ENCODE assay signal across 17 mouse cellular contexts in the genomic region with DNA sequence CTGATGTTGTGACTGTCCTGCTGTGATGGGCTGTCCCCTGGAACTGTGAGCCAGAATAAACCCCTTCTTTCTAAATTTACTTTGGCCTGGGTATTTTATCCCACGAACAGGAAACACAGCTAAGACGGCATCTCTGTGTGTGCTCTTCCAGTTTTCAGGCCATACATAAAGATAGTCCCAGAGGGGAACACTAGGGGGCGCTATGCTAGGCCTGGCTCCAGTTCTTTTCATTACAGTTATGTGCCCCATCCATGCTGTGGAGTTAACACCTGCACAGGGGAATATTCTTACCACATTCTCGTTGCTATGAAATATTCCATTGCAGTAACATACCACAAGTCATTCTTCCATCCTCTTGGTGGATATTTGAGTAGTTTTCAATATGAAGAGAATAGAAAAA.
A peak's percentile ranks its signal among the peaks of the same experiment; 100 is the strongest.
DNase-seq lines count a peak whose midpoint lies in the region; ATAC-seq and TF ChIP-seq lines count a peak whose summit lies in the region.
"Had no signal": no experiment of that assay in that cellular context is flagged by ENCODE, and none has a peak within 500 bp of the region (broad histone marks: within the 10 kb centered on the region; RNA-seq: fewer than 3 reads in every experiment).

No protein-coding gene starts in this region.

- TF ChIP-seq POLR2A in liver, adult 2 months (IDR thresholded peaks at IDR 0.05; ENCODE audit: extremely low read depth, insufficient read depth, low read length), result no peak

- H3K27me3 ChIP-seq in liver, adult 2 months (ENCODE audit: control insufficient read depth, insufficient read depth, low read length), result no peaks in the 10 kb centered on the region
- H3K27me3 ChIP-seq in liver, embryonic 11.5 days (replicated peaks; ENCODE audit: control insufficient read depth, insufficient read depth, low read length), result no peaks in the 10 kb centered on the region
- H3K27me3 ChIP-seq: embryonic facial prominence, embryonic 12.5 days had no signal

- TF ChIP-seq CTCF in liver, adult 2 months (IDR thresholded peaks at IDR 0.05; ENCODE audit: low read depth, low read length), result peak; percentile 28; the same call in 1 of the 2 replicates

- no peaks in the 10 kb centered on the region for H3K36me3 ChIP-seq in liver, adult 2 months (ENCODE audit: control insufficient read depth, insufficient read depth, low read length)
- H3K36me3 ChIP-seq in liver, embryonic 11.5 days (ENCODE audit: control insufficient read depth, insufficient read depth, low read length), result no peaks in the 10 kb centered on the region
- H3K36me3 ChIP-seq: embryonic facial prominence, embryonic 12.5 days had no signal

- no peaks in the 10 kb centered on the region for H3K4me1 ChIP-seq in liver, adult 2 months (ENCODE audit: control insufficient read depth, insufficient read depth, low read length)
- H3K4me1 ChIP-seq in liver, embryonic 11.5 days (replicated peaks; ENCODE audit: control insufficient read depth, insufficient read depth, low read length), result no peaks in the 10 kb centered on the region
- H3K4me1 ChIP-seq: embryonic facial prominence, embryonic 12.5 days had no signal

- DNase-seq in CD4-positive, CD25-positive, alpha-beta regulatory T cell, adult 2 months (ENCODE audit: low read depth, low spot score), result peak; percentile 47
- no peak for DNase-seq in liver, adult 2 months (ENCODE audit: extremely low read depth, low read depth, low spot score)
- DNase-seq in liver, embryonic 11.5 days (ENCODE audit: low spot score), result no peak
- peak; percentile 44 for DNase-seq in ES-CJ7 (ENCODE audit: low read depth, low spot score)
- no peak for DNase-seq in right cerebral cortex, adult 18-20 months
- DNase-seq: cerebellum, adult 11 months; heart, adult 18-20 months; left cerebral cortex, postnatal 4 days; right cerebral cortex, postnatal 14 days; thymus, adult 2 months had no signal

- no peaks in the 10 kb centered on the region for H3K9me3 ChIP-seq in liver, embryonic 11.5 days (ENCODE audit: control insufficient read depth, low read length)
- H3K9me3 ChIP-seq: embryonic facial prominence, embryonic 12.5 days had no signal

- H3K4me3 ChIP-seq in liver, adult 2 months (ENCODE audit: insufficient read depth, low read depth, low read length), result no peak overlapping the region
- no peak overlapping the region for H3K4me3 ChIP-seq in liver, embryonic 11.5 days (ENCODE audit: low read depth, low read length)
- H3K4me3 ChIP-seq: embryonic facial prominence, embryonic 12.5 days; myocyte had no signal

- no peak for ATAC-seq in CD4-positive, CD25-positive, alpha-beta regulatory T cell, adult 4 months
- ATAC-seq in liver, embryonic 11.5 days (replicated peaks; ENCODE audit: low FRiP score), result no peak
- 0 out of 2 replicates have a peak, but pooled peaks have one; percentile 43 for ATAC-seq in erythroid progenitor cell, adult 5-6 weeks (replicated peaks; ENCODE audit: low FRiP score, poor library complexity, severe bottlenecking)
- ATAC-seq in megakaryocyte progenitor cell, adult 5-6 weeks (replicated peaks; ENCODE audit: poor library complexity), result no peak; the same call in 1 of the 2 replicates
- ATAC-seq: activated CD4-positive, CD25-positive, alpha-beta regulatory T cell, adult 4 months had no signal

- H3K4me2 ChIP-seq in liver, embryonic 11.5 days, result no peak overlapping the region
- H3K4me2 ChIP-seq: embryonic facial prominence, embryonic 12.5 days; hindbrain, embryonic 14.5 days had no signal

- H3K9ac ChIP-seq in liver, adult 2 months (ENCODE audit: low read depth, low read length), result no peak overlapping the region
- no peak overlapping the region for H3K9ac ChIP-seq in liver, embryonic 11.5 days (ENCODE audit: low read depth, low read length)
- H3K9ac ChIP-seq: embryonic facial prominence, embryonic 12.5 days; hindbrain, embryonic 14.5 days had no signal

- no peak overlapping the region for H3K27ac ChIP-seq in liver, adult 2 months (replicated peaks; ENCODE audit: insufficient read depth, low read depth, low read length)
- no peak overlapping the region for H3K27ac ChIP-seq in liver, embryonic 11.5 days (ENCODE audit: low read depth, low read length)
- H3K27ac ChIP-seq: embryonic facial prominence, embryonic 12.5 days; hindbrain, embryonic 14.5 days had no signal

- 62% methylated on average over 4 of the region's 4 CpGs for WGBS in liver, adult 2 months
- WGBS in liver, embryonic 11.5 days, result 48% methylated on average over 4 of the region's 4 CpGs

- no peaks in the 10 kb centered on the region for H3K79me2 ChIP-seq in liver, adult 2 months (ENCODE audit: control insufficient read depth, insufficient read depth, low read length)

Comparison
In these comparisons a context has a peak if more than half of its experiments do, and no peak if none do; other contexts are left out.
1. DNase-seq: peak in CD4-positive, CD25-positive, alpha-beta regulatory T cell, adult 2 months (single experiment) and ES-CJ7 (single experiment); none in liver, adult 2 months (single experiment), liver, embryonic 11.5 days (single experiment) and right cerebral cortex, adult 18-20 months (single experiment).